Mouse (Mus musculus): ENCODE results near the gene Tuba3a.

The Tuba3a gene

DNA sequence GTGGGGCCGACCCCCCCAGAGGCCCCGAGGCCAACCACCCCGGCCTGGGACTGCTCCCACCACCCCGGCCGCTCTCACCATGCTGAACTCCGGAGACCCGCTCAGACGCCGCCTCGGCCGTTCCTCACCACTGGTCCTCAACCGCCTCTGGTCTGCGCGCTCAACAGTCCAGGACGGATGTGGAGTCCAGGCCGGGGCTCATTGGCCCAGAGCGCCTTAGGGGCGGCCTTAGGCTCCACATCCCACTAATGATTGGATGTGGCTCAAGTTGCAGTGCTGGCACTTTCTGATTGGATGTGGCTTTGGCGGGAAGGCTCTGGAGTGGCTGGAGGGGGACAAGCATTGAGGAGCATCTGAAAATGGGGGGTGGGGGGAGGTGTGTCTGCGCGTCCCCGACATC, at the start of gene Tuba3a:
Gene Tuba3a, minus strand, starts transcription at position 153 of the 400 bp plus-strand sequence.
- no peak for DNase-seq

DNA sequence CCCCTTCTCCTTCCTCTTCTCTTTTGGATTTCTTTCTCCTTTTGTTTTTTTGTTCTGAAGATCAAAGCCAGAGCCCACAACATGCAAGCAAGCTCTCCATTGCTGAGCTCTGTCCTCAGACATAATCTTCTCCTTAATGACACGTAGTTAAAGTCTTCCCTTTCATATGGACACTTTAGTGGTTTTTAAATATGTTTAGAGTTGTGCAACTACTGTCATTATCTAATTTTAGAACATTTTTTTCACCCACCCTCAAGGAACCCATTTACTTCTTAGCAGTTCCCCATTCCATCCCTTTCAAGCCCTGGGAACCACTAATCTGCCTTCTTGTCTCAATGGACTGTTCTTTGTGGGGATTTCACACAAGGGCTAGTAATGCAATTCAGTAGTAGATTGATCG, 48.5 kb upstream of the Tuba3a start:
- DNase-seq = no peak

DNA sequence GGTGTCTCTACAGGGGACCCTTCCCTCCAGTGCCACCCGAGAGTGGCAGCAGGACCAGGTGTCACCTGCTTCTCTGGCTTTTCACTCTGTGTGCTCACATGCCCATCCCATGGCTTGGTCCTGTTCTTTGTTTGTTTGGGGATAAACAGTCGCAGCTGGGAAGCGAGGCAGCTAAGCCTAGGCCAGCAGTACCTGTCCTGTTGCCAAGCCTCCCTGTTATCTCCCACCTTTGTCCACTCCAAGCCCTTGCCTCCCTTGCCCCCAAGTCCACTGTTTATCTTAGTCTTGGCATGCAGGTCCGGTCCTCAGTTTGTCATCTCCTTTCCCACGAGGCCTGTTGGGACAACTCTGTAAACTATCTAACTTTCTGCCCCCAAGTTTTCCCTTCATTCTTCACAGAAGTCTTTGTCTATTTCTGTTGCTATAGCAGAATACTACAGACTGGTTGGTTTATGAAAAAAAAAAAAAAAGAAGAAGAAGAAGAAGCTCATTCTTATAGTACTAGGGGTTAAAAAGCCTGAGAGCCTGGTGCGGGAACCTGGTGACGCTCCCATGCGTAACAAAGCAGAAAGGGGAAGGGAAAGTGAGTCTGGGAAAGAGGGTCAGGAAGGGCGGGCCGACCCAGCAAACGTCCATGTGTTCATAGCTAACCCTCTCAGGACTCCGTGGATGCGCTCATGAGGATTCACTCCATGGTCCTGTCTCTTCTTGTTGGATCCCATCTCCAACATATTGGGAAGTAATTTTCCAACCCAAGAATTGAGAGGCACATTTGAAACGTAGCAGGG, 47.5 kb upstream of the Tuba3a start:
- DNase-seq = no peak

DNA sequence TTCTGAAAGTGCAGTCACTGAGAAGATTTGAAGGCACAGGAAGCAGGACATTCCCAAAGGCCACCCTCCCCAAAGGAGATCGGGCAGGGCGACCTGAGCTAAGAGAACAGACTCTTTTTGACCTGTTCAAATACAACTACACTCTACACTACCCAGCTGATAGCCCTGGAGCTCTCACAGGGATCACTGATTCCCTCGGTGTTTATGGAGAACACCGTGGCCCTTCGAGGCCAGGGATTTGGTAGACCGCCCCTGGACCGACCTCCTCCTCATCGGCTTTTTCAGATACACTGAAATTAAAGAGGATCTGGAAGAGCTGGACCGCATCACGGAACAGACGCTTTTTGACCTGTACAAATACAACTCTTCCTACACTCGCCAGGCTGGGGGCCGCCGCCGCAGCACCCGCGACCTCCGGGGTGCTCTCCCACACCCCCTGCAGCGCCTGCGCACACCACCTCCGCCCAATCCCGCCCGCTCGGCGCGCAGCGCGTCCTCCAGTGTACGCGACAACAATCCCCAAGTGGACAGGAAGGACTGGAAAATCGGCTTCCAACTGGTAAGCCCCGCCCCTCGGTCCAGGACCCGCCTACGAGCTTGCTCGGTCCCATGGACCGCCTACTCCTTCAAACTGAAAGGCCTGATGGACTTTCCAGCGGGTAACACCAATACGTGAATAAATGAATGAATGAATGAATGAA, 44.9 kb upstream of the Tuba3a start:
- peak; percentile 51 to 72 for DNase-seq

DNA sequence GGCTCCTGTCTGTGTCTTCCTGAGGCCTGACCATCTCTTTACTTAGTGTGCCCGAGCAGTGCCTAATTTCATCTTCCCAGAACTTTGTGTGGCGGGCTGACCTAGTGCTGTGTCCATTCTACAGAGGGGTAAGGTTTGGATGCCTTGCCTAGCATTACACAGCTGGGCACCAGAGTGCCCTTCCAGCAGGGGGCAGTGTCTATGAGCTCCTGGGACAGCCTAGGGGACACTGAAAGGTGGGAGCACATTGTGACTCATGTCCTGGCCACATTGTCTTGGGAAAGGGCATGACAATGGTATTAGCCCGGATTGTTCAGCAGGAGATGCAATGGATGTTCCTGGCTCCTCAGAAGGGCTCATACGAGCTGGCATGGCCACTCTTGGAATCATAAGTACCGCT, 42.4 kb upstream of the Tuba3a start:
- no peak for DNase-seq

DNA sequence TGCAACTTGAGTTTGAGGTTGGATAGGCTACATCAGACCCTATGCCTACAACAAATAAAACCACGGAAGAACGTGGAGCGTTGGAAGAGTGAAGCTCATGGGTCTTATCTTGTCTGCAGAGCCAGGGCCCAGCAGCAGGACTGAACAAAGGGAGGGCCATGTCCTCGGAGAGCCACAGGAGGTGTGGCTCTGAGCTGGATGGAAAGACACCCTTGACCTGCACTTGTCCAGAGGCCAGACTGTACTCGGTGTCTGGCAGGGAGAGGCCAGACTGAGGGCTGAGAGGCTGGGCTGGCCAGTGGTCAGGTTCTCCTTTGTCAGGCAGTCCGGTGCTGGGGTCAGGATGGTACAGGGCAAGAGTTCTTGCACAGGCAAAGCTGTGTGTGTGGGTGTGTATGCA, 39.5 kb upstream of the Tuba3a start:
- DNase-seq = no peak

DNA sequence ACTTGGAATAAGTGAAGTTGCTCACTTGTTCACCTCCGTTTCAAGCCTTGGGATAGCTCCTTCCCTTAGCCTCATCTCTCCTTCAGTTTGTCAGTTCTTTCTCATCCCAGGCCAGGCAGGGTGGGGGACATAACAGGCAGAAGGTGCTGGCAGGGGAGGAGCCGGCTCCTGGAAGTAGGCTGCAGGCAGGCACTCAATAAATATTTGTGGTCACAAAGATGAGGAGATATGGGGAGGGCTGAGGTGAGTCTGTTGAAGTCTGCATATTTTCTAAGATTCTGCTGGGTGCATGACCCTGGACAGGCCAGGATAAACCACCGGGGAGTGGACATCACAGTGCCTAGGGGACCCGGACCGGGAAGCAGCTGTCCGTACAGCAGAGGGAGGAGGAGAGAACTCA, 37.7 kb upstream of the Tuba3a start:
- DNase-seq = no peak

DNA sequence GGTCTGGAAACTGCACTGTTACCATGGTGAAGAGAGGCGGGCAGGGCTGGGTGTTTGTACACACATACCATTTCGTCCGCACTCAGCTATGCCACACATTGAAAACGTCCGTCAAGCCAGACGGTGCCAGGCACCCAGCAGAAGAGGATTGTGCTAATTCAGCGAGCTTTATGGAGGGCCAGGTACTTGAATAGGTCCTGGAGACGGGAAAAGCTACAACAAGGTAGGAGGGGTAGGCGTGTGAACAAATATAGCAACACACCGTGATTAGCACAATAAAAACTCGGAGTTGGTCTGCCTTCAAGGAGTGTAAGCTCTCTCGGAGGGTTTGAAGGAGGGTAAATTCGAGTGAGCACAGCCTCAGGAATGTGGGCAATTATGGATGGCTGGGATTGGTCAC, 37.0 kb upstream of the Tuba3a start:
- no peak for DNase-seq

DNA sequence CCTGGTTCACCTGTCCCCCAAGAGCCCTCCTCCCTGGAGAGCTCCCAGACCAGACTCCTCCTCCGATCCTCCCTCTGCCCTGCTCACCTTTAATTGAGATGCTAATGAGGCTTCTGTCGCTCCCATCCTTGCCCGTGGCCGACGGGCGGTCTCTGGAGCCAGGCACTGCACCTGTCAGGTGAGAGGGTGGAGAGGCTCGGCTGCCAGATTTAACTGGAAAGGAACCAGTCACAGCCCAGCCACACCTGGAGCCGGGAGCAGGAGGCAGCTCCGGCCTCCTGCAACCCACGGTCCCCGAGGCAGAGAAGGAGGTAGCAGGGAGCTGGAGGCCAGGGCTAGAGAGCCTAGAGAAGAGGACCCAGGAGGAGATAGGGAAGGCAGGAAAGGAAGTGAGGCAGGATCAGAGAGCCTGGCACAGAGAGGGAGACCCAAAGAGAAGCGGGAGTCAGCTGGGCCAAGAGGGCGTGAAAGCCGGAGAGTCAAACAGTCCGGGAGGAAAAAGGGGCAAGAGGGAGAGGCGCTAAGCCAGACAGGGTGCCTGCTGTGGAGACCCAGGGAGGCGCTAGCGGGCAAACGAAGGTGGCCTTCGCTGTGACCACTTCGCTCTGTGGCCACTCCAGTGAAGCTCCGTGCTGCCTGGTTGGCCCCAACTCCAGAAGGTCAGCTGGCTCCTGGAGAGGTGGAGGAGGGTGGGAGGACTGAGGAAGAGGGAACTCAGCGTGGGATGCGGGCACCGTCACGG, 35.4 kb upstream of the Tuba3a start:
- DNase-seq = no peak

DNA sequence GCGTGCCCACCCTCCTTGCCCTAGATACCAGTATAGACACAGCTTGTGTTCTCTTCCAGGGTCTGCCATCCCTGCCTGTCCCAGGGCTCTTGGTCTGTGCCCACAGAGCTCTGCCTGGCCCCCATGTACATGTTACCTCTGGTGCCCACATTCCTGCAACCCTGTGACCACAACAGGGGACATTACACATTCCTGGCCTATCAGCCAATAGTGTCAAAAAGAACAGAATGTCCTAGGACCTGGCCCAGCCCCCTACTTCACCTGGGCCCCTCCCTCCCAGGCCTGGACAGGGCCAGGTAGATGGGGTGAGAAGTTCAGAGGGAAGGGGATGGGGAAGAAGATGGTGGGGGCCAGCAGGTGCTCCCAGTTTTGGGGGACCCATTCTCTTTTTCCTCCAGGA, 34.5 kb upstream of the Tuba3a start, which contains the start of gene Scnn1a:
Gene Scnn1a, plus strand, starts transcription at position 337 of the 400 bp plus-strand sequence.
- no peak for DNase-seq

DNA sequence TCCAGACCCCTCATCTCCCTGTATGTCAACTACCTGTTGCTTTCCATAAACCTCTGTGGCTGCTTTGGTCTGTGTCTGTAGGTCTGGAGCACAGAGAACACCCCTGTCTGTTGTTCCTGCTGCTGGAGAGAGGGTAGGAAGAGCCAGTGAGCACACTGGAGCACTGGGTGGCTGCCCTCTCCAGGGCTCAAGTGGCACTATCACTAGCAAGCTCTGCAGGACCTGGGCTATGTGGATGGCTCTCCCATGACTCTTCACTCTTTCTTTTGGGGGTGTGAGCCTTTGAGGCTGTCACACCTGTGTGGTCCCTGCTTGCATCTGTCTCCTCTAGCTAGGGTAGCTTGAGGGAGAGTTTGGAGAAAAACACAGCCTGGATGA, 34.1 kb upstream of the Tuba3a start:
- DNase-seq = no peak

DNA sequence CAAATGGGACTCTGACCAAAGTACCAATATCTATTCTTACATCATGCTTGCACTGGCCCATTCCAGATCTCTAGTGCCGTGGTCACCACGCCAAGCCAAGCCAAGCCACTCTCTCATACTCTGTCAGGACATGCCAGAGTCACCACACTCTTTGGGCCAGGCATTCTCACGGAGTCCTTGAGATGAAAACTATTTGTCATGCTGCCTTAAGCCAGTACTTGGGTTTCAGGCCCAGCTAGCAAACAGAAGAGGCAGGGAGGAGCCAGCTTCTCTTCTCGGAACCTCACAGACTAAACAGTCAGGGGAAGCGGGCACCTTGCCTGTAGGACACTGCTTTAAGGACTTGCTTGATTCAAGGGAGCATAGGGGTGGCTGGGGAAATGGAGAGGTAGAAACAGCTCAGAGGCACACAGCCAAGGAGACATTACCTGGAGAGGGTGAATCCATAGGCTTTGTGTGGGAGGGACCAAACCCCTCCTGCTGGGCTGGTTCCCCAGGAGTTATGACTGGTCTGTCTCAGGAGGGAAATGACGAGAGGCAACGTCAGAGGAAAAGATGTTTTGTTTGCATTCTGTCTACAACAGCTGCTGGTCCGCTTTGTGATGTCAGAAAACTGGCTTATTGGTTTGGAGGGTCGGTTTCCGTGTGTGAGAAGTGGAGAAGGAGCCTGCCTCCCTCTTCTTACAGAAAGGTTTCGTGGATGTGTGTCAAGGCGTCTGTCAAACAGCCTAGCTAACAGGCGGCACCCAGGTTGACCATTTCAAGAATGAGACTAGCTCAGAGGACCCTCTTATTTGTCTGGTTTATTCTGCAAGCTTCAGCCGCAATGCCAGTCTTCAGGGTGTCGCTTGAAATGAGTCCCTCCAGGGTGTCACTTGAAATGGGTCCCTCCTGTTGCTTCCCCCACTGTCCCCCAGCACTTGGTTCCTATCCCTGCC, 33.4 kb upstream of the Tuba3a start:
- DNase-seq = no peak

DNA sequence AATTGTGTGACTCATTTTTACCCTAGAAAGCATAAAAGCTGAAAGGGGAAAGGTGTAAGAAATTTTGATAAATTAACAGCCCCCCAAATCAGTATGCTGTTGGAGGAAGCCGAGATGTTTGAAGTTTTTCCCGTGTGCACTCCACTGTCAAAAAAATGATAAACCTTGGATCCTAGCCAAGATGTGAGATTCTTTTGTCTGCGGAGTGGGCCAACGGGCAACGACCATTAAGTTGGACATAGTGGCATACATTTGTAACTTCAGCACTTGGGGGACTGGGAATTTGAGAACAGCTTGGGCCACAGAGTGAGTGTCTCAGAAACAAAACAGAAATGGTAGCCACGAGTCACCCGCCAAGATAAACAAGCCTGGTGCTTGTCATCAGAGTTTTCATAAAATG, 31.2 kb upstream of the Tuba3a start:
- no peak for DNase-seq

DNA sequence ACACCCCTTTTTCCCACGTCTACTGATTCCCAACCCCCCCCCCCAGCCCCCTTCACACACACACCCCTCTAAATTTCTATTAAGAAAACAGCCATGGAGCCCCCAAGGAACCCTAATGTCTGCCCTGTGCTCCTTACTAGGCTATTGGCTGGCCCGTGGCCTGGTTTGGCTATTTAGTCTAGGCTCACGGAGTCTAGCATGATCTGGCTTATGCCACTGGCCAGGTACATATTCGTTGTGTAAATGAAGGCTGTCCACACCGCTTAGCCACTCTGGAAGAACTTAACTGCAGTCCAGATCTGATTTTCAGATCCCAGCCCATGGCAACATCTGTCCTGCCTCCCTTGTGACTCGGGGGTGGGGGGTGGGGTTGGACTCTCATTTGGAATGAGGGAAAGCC, 28.9 kb upstream of the Tuba3a start:
- no peak for DNase-seq

DNA sequence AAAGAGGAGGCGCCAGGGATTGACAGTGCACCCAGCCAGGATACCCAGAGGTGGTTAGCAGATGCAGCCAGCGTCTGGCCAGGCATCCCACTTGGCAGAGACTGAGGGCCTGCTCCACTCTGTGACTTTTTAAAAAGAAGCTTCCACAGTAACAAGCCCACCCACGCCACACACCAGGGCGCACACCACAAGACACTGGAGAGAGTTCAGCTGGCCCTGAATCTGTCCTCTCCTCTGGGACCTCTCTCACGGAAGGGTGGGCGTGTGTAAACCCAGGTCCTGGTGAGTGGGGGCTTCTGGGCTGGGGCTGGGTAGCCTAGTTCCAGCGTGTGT, 28.4 kb upstream of the Tuba3a start:
- no peak for DNase-seq

DNA sequence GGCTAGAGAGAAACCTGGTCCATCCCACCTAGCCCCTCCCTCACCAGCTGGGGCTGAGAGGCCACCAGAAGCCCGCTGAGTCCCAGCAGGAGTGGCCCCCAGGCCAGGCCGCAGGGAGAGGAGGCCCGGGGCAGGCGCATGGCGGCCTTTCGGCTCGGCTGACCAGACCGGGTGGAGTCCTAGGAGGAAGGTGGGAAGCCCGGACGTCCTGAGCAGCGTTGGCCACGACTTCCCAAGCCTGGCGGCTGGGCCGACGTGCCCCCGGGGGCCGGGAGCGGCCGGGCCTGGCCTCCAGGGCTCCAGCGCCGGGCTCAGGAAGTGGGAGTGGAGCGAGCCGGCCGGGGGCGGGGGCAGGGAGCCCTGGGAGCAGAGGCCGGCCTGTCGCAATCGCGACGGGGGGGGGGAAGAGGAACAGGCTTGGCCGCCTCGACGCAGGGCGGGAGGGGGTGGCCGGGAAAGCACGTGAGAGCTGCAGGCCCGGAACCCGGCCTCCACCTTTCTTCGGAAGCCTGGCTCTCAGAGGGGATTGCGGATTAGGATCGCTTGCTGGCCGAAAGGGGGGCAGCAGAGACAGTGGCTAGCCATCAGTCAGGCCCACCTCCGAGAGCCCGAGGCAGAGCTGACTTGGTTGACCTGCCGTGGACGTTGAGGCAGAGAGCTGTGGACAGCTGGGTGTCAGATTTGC, 27.8 kb upstream of the Tuba3a start, which contains the start of gene Ltbr:
Gene Ltbr, minus strand, starts transcription at position 340 of the 685 bp plus-strand sequence.
- DNase-seq = peak; percentile 48 to 78

DNA sequence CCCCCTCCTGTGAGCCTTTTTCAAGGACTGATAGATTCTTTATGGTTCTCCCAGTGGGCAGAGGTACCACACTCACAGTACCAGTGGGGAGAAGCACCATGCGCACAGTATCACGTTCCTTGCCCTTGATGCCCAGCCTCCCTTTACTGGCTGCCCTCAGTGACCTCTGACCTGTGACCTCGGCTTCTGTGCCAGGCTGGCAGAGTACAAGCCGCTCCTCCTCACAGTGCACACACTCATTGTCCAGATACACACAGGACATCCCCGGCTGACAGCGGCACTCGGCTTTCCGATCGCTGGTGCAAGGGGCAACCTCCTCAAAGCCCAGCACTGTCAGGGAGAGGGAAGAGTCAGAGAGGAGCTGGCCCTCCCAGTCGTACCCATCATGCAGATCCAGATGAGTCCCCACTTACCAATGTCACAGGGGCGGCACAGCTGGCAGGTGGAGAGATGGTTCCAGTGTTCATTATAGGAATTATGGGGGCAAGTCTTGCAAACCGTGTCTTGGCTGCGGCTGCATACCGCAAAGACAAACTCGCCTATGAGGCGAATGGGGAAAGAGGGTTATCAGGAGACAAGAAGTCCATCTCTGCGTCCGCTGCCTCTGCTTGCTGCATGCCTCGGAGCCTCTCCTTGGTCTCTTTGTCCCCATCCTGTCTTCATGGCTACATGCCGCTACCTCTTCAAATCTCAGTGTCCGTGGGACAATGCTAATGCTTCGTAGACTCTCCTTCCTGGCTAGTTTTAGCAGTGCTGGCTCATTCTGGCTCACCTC, 26.9 kb upstream of the Tuba3a start:
- DNase-seq = no peak

DNA sequence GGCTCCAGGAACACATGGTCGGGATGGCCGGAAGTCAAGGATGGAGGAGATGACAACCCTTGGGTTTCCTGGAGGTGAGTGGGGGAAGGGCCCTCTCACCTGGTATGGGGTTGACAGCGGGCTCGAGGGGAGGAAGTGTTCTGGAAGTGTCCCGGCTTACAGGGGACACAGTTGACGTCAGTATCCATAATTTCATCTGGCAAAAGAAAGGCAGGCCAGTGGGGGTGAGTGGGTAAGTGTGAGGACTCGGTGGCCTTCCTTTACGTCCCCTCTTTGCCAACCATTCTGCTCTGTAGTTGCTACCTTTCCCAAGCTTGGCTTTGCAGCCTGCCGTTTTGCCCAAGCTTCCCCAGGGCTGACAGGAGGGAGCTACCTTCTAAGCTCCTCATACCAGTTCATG, 26.3 kb upstream of the Tuba3a start:
- DNase-seq = no peak

DNA sequence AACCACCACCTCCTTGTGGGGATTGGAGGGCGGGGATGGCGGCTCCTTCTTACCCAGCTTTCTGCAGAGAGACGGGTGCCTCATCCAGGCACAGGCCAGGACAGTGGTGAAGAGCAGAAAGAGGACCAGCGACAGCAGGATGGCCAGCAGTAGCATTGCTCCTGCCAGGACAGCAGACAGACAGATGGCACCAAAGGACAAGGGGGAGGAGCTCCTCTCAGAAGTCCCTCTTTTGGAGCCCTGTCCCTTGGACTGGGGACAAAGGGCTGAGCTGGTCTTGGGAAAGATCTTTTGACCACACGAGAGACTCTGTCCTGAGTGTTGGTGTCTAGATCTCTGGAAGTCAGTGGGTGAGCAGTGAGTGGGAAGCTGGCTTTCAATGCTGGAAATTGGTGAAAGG, 23.6 kb upstream of the Tuba3a start:
- DNase-seq = peak in 1 of 2 experiments; percentile 19

DNA sequence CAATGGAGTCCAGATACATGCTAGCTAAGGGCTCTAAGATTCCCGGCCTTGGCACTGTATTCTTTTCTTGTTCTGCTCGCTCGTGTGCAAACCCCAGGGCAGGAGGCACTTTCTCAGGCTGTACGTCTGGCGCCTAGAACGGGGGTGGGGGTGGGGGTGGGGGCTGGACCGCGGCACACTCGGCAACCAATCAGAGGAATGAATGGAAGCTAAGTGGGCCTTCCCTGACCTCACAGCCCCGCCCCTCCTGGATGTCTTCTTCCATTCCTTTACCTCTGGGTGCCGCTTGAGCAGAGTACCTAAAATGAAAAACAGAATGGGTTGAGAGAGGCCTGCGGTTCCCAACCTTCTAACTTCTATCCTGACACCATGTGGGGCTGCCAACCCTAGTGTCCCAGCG, 23.1 kb upstream of the Tuba3a start:
- no peak for DNase-seq

DNA sequence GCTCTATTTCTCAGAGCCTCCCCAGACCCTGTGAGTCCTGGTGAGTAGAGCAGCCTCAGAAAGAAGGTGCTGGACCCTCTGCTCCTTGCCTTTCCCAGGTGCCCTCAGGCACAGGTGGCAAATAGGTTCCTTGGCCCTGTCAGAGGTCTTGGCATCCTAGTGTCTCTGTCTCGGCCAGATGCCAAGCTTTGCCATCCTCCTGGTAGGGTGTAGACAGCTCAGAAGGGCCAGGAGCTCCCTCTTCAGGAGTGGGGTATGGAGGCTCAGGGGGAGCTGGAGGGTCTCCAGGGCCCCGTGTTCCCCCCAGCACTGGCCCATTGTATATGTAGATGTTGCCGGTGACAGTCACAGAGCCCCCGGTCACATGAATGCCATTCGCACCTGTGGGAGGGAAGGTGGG, 21.2 kb upstream of the Tuba3a start:
- DNase-seq = peak in 1 of 2 experiments; percentile 29

Measured in cerebellum, postnatal 25 days (tissue).